Mouse (Mus musculus) heart, adult 2 months (tissue): ENCODE data around the gene Rbm5. TPM values are rescaled to one million over a fixed set of nuclear protein-coding genes. Genes with fewer than 3 reads are reported as not detected.

Experiments used
- DNase-seq, 2 experiments: peaks; one replicate each; pipeline ENCODE4 v3.0.0; 2021
- H3K27ac ChIP-seq: fragments of 200-600 bp; 2 replicates; pipeline ENCODE4 v1.8.1; 2022
- H3K27me3 ChIP-seq: fragments of 200-500 bp; 2 replicates; pipeline ENCODE4 v1.6.1; 2012; ENCODE audit warnings: mild to moderate bottlenecking, low read length, inconsistent platforms, mixed read lengths; ENCODE audit not compliant: control insufficient read depth, insufficient read depth
- H3K36me3 ChIP-seq: fragments of 200-500 bp; 2 replicates; pipeline ENCODE4 v1.6.1; 2012; ENCODE audit warnings: low read length, inconsistent platforms; ENCODE audit not compliant: control insufficient read depth, insufficient read depth
- H3K4me1 ChIP-seq: fragments of 200-500 bp; 2 replicates; pipeline ENCODE4 v1.6.1; 2011; ENCODE audit warnings: low read length; ENCODE audit not compliant: control insufficient read depth, insufficient read depth
- H3K4me3 ChIP-seq: fragments of 200-600 bp; 2 replicates; pipeline ENCODE4 v1.8.1; 2022
- H3K79me2 ChIP-seq: fragments of 200-500 bp; replicated peaks from 2 replicates; pipeline ENCODE4 v1.6.1; 2012; ENCODE audit warnings: mild to moderate bottlenecking, inconsistent platforms, low read length, moderate library complexity, mixed read lengths; ENCODE audit not compliant: control insufficient read depth, insufficient read depth
- H3K9ac ChIP-seq: fragments of 200-500 bp; 2 replicates; pipeline ENCODE4 v1.6.1; 2012; ENCODE audit warnings: low read depth, mild to moderate bottlenecking, control low read depth, inconsistent platforms, low read length, mixed read lengths
- CTCF ChIP-seq: fragments of 200-600 bp; IDR thresholded peaks from 2 replicates; pipeline ENCODE4 v1.8.1; 2022; ENCODE audit warnings: antibody characterized with exemption, mild to moderate bottlenecking, moderate library complexity
- EP300 ChIP-seq: fragments of 200-500 bp; IDR thresholded peaks from 2 replicates; pipeline ENCODE4 v1.6.1; 2011; ENCODE audit warnings: low read depth, low read length, control low read depth; ENCODE audit not compliant: insufficient read depth
- POLR2A ChIP-seq: fragments of 200-500 bp; IDR thresholded peaks from 2 replicates; pipeline ENCODE4 v1.6.1; 2011; ENCODE audit warnings: mild to moderate bottlenecking, low read depth, low read length, control low read depth; ENCODE audit not compliant: insufficient read depth
- WGBS: fragments of 180-500 bp; shearing (Covaris S2); methylation state at CpG from one replicate; pipeline ENCODE4 v1.1.7; 2018; 5-methylcytosine and 5-hydroxymethylcytosine counted together
- intact Hi-C: fragments of 180-260 bp; cut with DNase I; formaldehyde crosslinking; loops from one replicate; pipeline ENCODE4 v1.15.1; 2025
- polyA plus RNA-seq: library from polyadenylated mRNA; depleted of rRNA; stranded (reverse); fragments of >200 nt; gene quantifications from 2 replicates; pipeline ENCODE4 v1.2.3, GENCODE M21; 2012
- total RNA-seq, 2 experiments: library from RNA; stranded (reverse); gene quantifications; 2 replicates each; pipeline ENCODE4 v1.2.3; 2021

Gene Rbm5
- total and polyA plus RNA-seq, 3 experiments, result 38.9 to 54.6 (median 50.5) TPM

GRCm38 (mm10) chr9:107708439-107709095, 62.2 kb downstream of the Rbm5 start:
- WGBS, result 11% methylated on average over 21 of the region's 21 CpGs
- peak overlapping the region; percentile 79 for H3K27ac ChIP-seq
- intact Hi-C loops, result no loop called here

GRCm38 (mm10) chr9:107707701-107708438, 62.9 kb downstream of the Rbm5 start:
- Histone ChIP-seq H3K79me2 (no peaks in the 10 kb centered on the region), H3K36me3 (peaks cover 2% of the 10 kb centered on the region; the same call in 1 of the 2 replicates), H3K4me3 (peak overlapping the region; percentile 60), H3K9ac (peak overlapping the region; percentile 83; the same call in 1 of the 2 replicates), H3K27me3 (no peaks in the 10 kb centered on the region), H3K27ac (no peak overlapping the region), H3K4me1 (peaks cover 6% of the 10 kb centered on the region)
- TF ChIP-seq POLR2A (no peak), CTCF (no peak), EP300 (no peak)
- intact Hi-C loops, result no loop called here
- no peak for DNase-seq
- 23% methylated on average over 17 of the region's 17 CpGs for WGBS

More at GRCm38 (mm10) chr9:107708439-107709095, 62.2 kb downstream of the Rbm5 start:
- H3K4me1 ChIP-seq, result peaks cover 3% of the 10 kb centered on the region
- TF ChIP-seq CTCF, result no peak
- H3K27me3 ChIP-seq, result no peaks in the 10 kb centered on the region
- H3K9ac ChIP-seq, result peak overlapping the region; percentile 83
- peak overlapping the region; percentile 60 for H3K4me3 ChIP-seq
- no peaks in the 10 kb centered on the region for H3K79me2 ChIP-seq
- peaks cover 2% of the 10 kb centered on the region; the same call in 1 of the 2 replicates for H3K36me3 ChIP-seq
- no peak for DNase-seq

- no peaks in the 10 kb centered on the region for H3K79me2 ChIP-seq
- no peak overlapping the region for H3K27ac ChIP-seq
- H3K4me3 ChIP-seq, result no peak overlapping the region
- H3K9ac ChIP-seq, result peak overlapping the region; percentile 24; the same call in 1 of the 2 replicates
- WGBS, result 19% methylated on average over 14 of the region's 14 CpGs
- H3K36me3 ChIP-seq, result peaks cover 2% of the 10 kb centered on the region; the same call in 1 of the 2 replicates
- TF ChIP-seq EP300, result no peak
- no peak for TF ChIP-seq CTCF
- no peak for TF ChIP-seq POLR2A
- no peak for DNase-seq
- H3K4me1 ChIP-seq, result peaks cover 9% of the 10 kb centered on the region
- intact Hi-C loops, result no loop called here
- no peaks in the 10 kb centered on the region for H3K27me3 ChIP-seq
Observed at GRCm38 (mm10) chr9:107706781-107707211, 64.0 kb downstream of the Rbm5 start.

GRCm38 (mm10) chr9:107703337-107704122, 67.3 kb downstream of the Rbm5 start:
- no peaks in the 10 kb centered on the region for H3K79me2 ChIP-seq
- intact Hi-C loops, result no loop called here
- H3K36me3 ChIP-seq, result peaks cover 2% of the 10 kb centered on the region; the same call in 1 of the 2 replicates
- no peak overlapping the region for H3K9ac ChIP-seq
- no peaks in the 10 kb centered on the region for H3K27me3 ChIP-seq
- 45% methylated on average over 14 of the region's 14 CpGs for WGBS
- H3K4me1 ChIP-seq, result peaks cover 23% of the 10 kb centered on the region
- H3K4me3 ChIP-seq, result no peak overlapping the region
- H3K27ac ChIP-seq, result peak overlapping the region; percentile 43
- TF ChIP-seq POLR2A (no peak), CTCF (no peak), EP300 (no peak)
- peak; percentile 59 to 61 for DNase-seq

GRCm38 (mm10) chr9:107702606-107703185, 68.1 kb downstream of the Rbm5 start:
- TF ChIP-seq EP300 (no peak), CTCF (no peak), POLR2A (no peak)
- intact Hi-C loops, result no loop called here
- Histone ChIP-seq H3K4me1 (peaks cover 23% of the 10 kb centered on the region), H3K79me2 (no peaks in the 10 kb centered on the region), H3K4me3 (no peak overlapping the region), H3K27me3 (no peaks in the 10 kb centered on the region), H3K9ac (no peak overlapping the region), H3K36me3 (peaks cover 2% of the 10 kb centered on the region; the same call in 1 of the 2 replicates), H3K27ac (peak overlapping the region; percentile 26)
- no peak for DNase-seq
- 66% methylated on average over 3 of the region's 3 CpGs for WGBS
